Mouse (Mus musculus) E14TG2a.4 (cell line): ENCODE measurements around the gene Slc22a14.

Experiments used
- CTCF ChIP-seq: conservative IDR thresholded peaks from 2 replicates; pipeline ENCODE4 v1.5.1; 2014; ENCODE audit warnings: low read length
- NANOG ChIP-seq: IDR thresholded peaks from 2 replicates; pipeline ENCODE4 v1.6.1; 2014; ENCODE audit warnings: borderline replicate concordance, low read length, mixed read lengths
- POU5F1 ChIP-seq: IDR thresholded peaks from 2 replicates; pipeline ENCODE4 v1.6.1; 2014; ENCODE audit warnings: low read length, borderline replicate concordance

DNA sequence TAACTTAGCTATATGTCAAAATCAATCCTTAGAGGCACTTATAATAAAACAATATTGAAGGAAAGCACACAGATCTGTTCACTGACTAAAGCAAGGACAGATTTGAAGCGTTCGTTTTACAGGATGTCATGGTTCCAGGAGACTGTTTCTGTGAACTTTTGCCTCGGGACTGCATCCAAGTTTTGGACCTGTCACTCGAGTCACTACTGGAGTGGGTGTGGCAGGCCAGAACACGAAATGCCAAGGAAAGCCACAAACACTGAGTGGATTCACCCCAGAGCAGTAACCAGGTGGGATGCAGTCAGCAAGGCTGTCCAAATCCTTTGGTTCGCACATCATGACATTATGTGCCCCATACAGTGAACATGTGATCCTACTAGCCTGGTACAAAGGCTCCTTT lies 150.8 kb downstream of the Slc22a14 start:
- TF ChIP-seq CTCF (no peak), POU5F1 (no peak), NANOG (no peak)
